Mouse (Mus musculus) cortical plate, adult 2 months (tissue): ENCODE measurements at regions not wholly inside any gene's neighbourhood (a gene's known extent, or its start where the extent isn't known, plus 50 kb on each side); places are given as distances from the start of the nearest gene placed in this dataset.

Experiments used
- CTCF ChIP-seq: fragments of 200-500 bp; IDR thresholded peaks from 2 replicates; pipeline ENCODE4 v1.5.1; 2011; ENCODE audit warnings: mild to moderate bottlenecking, control low read depth, low read length; ENCODE audit not compliant: insufficient read depth; ENCODE audit errors: extremely low read depth
- POLR2A ChIP-seq: fragments of 200-500 bp; IDR thresholded peaks from 2 replicates; pipeline ENCODE4 v1.6.1; 2011; ENCODE audit warnings: mild to moderate bottlenecking, low read length, control low read depth; ENCODE audit not compliant: insufficient read depth; ENCODE audit errors: extremely low read depth

DNA sequence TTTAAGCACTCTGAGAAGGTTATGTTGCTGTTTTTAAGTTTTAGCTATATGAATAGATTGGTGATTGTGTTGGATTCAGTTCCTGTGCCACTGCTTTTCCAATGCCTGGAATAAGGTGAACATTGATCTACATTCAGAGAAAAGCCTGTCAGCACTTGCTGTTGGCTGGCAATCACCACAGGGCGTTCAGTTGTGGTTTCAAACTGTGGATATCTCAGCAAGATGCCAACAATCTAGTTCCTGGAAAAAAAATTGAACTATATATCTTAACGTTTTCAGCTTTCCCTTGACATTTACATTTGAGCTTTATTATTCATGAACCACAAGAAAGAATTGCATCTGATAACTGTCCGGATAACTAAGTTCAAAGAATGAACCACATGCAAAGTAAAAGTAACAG, 170.2 kb upstream of the Gm11146 start:
- TF ChIP-seq CTCF (no peak), POLR2A (no peak)
